Mouse (Mus musculus): ENCODE data around the gene Nudt7. TPM values are rescaled to one million over a fixed set of nuclear protein-coding genes. Genes with fewer than 3 reads are reported as not detected.

Gene Nudt7
- total RNA-seq (2022), result 100 to 1,000 TPM; 103 to 128 (median 108) TPM

GRCm38 (mm10) chr8:114133510-114134362 lies at the start of gene Nudt7:
Gene Nudt7 (plus strand): TSS chr8:114133557.
- peak; percentile 92 for DNase-seq (ENCODE audit: low spot score)

- DNase-seq (ENCODE audit: low spot score), result no peak
These were observed 45.4 kb upstream of the Nudt7 start for GRCm38 (mm10) chr8:114087932-114088331.

GRCm38 (mm10) chr8:114090736-114091135 lies 42.6 kb upstream of the Nudt7 start:
- no peak for DNase-seq (ENCODE audit: low spot score)

GRCm38 (mm10) chr8:114093321-114093720 lies 40.0 kb upstream of the Nudt7 start:
- no peak for DNase-seq (ENCODE audit: low spot score)

- no peak for DNase-seq (ENCODE audit: low spot score)
These were observed 38.8 kb upstream of the Nudt7 start for GRCm38 (mm10) chr8:114094526-114094925.

GRCm38 (mm10) chr8:114100561-114101206 lies 32.7 kb upstream of the Nudt7 start:
- DNase-seq (ENCODE audit: low spot score), result no peak

GRCm38 (mm10) chr8:114103401-114103800 lies 30.0 kb upstream of the Nudt7 start:
- DNase-seq (ENCODE audit: low spot score), result no peak

GRCm38 (mm10) chr8:114105971-114106370 lies 27.4 kb upstream of the Nudt7 start:
- no peak for DNase-seq (ENCODE audit: low spot score)

- DNase-seq (ENCODE audit: low spot score), result no peak
These were observed 23.8 kb upstream of the Nudt7 start for GRCm38 (mm10) chr8:114109365-114110140.

- no peak for DNase-seq (ENCODE audit: low spot score)
These were observed 18.3 kb upstream of the Nudt7 start for GRCm38 (mm10) chr8:114115076-114115475.

GRCm38 (mm10) chr8:114116049-114116448 lies 17.3 kb upstream of the Nudt7 start:
- DNase-seq (ENCODE audit: low spot score), result no peak

- DNase-seq (ENCODE audit: low spot score), result no peak
These were observed 15.9 kb upstream of the Nudt7 start for GRCm38 (mm10) chr8:114117439-114117838.

- no peak for DNase-seq (ENCODE audit: low spot score)
These were observed 11.6 kb upstream of the Nudt7 start for GRCm38 (mm10) chr8:114121781-114122180.

- no peak for DNase-seq (ENCODE audit: low spot score)
These were observed 9.7 kb upstream of the Nudt7 start for GRCm38 (mm10) chr8:114123611-114124010.

GRCm38 (mm10) chr8:114124084-114124750 lies 9.1 kb upstream of the Nudt7 start:
- no peak for DNase-seq (ENCODE audit: low spot score)

- no peak for DNase-seq (ENCODE audit: low spot score)
These were observed 2.5 kb upstream of the Nudt7 start for GRCm38 (mm10) chr8:114130838-114131237.

- no peak for DNase-seq (ENCODE audit: low spot score)
These were observed 1.9 kb upstream of the Nudt7 start for GRCm38 (mm10) chr8:114131421-114131820.

- no peak for DNase-seq (ENCODE audit: low spot score)
These were observed 277 bp upstream of the Nudt7 start for GRCm38 (mm10) chr8:114133050-114133509.

- no peak for DNase-seq (ENCODE audit: low spot score)
These were observed 3.4 kb downstream of the Nudt7 start for GRCm38 (mm10) chr8:114136750-114137149.

GRCm38 (mm10) chr8:114137181-114137580 lies 3.8 kb downstream of the Nudt7 start:
- DNase-seq (ENCODE audit: low spot score), result no peak

- DNase-seq (ENCODE audit: low spot score), result no peak
These were observed 7.1 kb downstream of the Nudt7 start for GRCm38 (mm10) chr8:114140437-114140836.

- DNase-seq (ENCODE audit: low spot score), result no peak
These were observed 8.8 kb downstream of the Nudt7 start for GRCm38 (mm10) chr8:114142199-114142598.
